Mouse (Mus musculus): ENCODE results near the gene Vldlr. TPM values are rescaled to one million over a fixed set of nuclear protein-coding genes. Genes with fewer than 3 reads are reported as not detected.

Vldlr gene
- under 1 TPM in 1 of 3 experiments, not detected in 2; 0.21 TPM for polyA plus RNA-seq (2017; shearing (Covaris generic))

GRCm38 (mm10) chr19:27216318-27216717 is at the start of gene Vldlr:
TSS of gene Vldlr (plus strand) at chr19:27216484.
- ATAC-seq = no peak

GRCm38 (mm10) chr19:27167601-27168319 is 48.5 kb upstream of the Vldlr start:
- ATAC-seq = no peak

GRCm38 (mm10) chr19:27173836-27174235 is 42.4 kb upstream of the Vldlr start:
- no peak for ATAC-seq

DNA sequence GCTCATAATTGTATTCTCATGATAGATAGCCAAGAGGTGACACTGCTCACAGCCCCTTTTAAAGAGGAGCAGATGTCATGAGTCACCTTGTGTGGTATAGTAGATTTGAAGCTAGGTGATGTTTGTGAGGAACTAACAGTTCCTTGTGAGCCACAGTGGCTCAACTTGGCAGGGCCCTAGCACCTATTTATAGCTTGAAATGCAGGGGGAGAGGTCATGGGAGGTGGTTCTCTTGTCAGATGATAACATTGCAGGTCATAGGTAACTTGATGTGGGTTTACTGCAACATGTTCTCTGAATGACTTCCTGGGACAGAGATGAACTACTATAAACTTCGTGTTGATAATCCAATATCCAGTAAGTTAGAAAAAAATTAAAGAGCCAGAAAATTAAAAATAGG is 40.7 kb upstream of the Vldlr start:
- no peak for ATAC-seq

DNA sequence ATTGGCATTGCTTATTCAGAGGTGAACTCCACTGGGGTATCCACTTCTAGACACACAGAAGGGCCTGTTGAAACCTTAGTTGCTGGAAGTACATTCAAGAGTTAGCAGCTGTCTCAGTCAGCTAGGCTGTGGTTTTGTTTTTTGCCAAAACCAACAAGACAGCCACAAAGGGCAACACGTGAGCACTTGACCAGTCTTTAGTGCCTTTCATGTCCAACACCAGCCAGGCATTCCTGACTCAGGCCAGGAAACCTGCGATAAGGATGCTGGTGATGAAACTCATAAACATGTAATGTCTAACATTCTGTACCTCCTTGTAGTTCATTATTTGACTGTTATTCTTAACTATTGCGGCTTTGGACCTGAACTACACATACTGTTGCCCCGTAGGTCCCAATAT is 39.7 kb upstream of the Vldlr start:
- no peak for ATAC-seq

GRCm38 (mm10) chr19:27178195-27178807 is 38.0 kb upstream of the Vldlr start:
- no peak for ATAC-seq

GRCm38 (mm10) chr19:27180351-27181122 is 35.7 kb upstream of the Vldlr start:
- ATAC-seq = no peak

DNA sequence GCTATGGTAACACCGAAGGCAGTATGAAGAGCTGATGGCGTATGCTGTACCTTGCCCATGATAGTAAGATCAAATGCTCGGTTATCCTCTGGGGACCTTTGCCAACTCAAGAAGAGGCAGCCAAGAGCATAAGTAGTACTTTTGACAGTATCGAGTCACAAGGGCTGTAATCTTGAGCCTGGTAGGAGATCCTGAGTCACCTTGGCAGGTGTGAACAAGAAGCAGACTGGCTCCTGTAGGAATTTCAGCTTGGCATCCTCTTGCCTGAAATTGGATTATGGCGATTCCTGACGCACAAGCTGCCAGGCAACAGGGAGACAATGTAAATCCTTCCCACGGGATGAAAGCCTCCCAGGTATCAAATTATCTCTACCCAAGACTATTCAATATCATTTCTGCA is 32.8 kb upstream of the Vldlr start:
- no peak for ATAC-seq

GRCm38 (mm10) chr19:27203711-27204238 is 12.5 kb upstream of the Vldlr start:
- ATAC-seq = no peak

GRCm38 (mm10) chr19:27210991-27211390 is 5.3 kb upstream of the Vldlr start:
- ATAC-seq = no peak

GRCm38 (mm10) chr19:27215596-27215995 is 688 bp upstream of the Vldlr start:
- no peak for ATAC-seq

- ATAC-seq = no peak
These were observed 601 bp downstream of the Vldlr start for GRCm38 (mm10) chr19:27216767-27217403.

DNA sequence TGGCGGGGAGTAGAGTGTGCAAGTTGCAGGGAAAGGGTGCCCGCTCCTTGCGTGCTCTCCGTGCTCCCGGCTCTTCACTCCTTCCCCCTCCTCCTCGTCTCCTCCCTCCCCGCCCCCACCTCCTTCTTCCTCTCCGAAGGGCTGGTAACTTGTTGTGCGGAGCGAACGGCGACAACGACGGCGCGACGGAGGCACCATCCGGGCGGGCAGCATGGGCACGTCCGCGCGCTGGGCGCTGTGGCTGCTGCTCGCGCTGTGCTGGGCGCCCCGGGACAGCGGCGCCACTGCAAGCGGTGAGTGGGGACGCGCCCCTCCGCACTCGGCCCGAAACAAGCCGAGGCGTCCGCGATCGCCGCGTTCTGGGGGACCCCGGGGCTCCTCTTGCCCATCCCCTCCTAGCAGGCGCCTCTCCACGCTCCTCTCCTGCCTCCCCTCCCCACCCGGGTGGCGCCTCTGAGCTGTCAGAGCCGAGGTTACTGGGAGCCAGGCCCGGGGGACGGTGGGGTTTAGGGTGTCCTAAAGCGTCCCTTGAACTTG is 1.2 kb downstream of the Vldlr start:
- no peak for ATAC-seq

GRCm38 (mm10) chr19:27217941-27218411 is 1.7 kb downstream of the Vldlr start:
- ATAC-seq = no peak

GRCm38 (mm10) chr19:27218561-27219262 is 2.4 kb downstream of the Vldlr start:
- no peak for ATAC-seq

DNA sequence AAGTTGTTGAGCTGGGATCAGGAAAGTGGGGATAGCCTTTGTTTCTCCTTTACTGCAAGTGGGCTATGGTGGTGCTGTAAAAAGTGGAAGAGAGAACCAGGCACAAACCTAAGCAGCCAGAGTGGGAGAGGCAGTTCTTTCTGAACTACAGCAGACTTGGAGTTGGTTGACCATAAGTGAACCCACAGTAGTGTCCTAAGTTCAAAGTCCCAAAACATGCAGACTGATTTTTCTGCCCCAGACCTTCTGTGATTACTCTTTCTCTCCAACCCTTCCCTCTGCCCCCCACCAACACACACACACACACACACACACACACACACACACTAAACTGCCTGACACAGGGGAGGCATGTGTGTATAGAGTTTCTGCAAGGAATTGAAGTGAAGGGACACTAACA is 3.3 kb downstream of the Vldlr start:
- no peak for ATAC-seq

DNA sequence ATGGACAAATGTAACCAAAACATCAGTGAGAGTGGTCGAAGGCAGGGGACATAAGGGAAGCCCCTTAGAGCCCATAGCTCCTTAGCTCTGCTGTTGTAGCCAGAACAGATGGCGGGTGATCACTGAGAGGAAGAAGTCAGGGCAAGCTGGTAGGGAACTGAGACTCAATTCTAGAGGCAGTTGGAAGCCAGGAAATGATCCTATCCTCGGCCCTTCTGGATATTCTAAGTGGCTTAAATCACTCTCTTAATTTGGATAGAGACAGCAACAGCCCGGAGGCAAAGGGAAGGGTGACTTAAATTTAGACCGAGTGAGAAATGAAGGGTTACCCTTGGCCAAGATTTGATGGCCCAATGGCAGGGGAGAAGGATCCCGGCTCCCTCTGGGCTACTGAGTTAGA is 6.8 kb downstream of the Vldlr start:
- ATAC-seq = no peak

DNA sequence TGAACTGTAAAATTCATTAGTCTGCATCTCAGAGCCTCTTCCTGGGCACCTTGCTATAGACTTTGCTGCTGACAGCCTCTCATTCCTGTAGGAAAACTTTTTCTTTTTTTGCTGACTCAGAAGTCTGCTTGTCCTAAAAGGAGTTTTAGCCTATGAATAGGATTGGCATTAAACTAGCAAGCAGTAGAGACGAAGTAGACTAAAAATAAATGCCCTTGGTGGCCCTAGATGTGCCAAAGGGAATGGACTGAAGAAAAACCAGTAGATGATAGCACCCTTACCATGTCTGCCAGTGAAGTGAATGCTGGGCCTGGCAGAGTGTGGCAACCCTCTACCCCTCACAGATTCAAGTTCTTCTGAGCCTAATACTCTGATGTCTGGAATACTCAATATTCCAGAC is 8.1 kb downstream of the Vldlr start:
- no peak for ATAC-seq

DNA sequence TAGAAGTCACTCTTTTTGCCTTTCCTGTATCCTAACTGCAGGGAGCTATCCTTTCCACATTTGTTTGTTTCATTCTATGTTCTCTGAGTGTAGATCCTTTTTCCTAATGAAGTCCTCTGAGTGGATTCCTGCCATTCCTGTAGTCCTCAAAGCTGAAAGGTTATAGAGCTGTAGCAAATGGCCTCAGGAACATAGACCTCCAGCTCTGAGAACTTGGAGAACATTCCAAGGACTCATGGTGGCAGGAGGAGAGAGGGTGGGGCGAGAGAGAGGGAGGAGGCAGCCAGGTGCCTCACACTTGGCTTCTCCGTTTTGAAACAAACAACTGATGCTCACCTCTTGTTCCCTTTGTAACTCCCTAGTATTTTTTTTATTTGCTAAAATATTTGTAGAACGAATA is 10.3 kb downstream of the Vldlr start:
- ATAC-seq = no peak

- ATAC-seq = no peak
These were observed 10.8 kb downstream of the Vldlr start for GRCm38 (mm10) chr19:27227131-27227530.

DNA sequence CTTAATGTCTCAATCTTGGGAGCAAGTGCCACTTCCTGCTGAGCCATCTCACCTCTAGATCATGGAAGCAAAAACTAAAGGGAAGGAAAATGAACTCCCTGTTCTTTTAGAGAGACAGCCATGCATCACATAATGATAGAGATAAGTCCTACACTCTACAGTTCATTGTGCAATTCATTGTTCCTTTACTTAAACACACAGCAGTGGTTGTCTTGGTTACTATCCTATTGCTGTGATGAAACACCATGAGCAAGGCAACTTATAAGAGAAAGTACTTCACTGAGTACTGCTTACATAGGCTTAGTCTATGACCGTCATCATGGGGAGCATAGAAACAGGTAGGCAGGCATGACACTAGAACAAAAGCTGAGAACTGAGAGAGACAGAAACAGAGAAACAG is 12.0 kb downstream of the Vldlr start:
- no peak for ATAC-seq

GRCm38 (mm10) chr19:27233386-27233785 is 17.1 kb downstream of the Vldlr start:
- ATAC-seq = no peak

Measured in inflammation-experienced regulatory T-cells, adult 6 months (primary cell).